Mouse (Mus musculus) spleen, adult 2 months (tissue): ENCODE measurements around the gene Scn4a.
"Not testable (repeated sequence)": the region's sequence is repeated elsewhere in the genome, so short reads cannot be mapped to it uniquely, and the experiment has no call there.

Source experiments
- CTCF ChIP-seq: fragments of 200-500 bp; IDR thresholded peaks from 2 replicates; pipeline ENCODE4 v1.5.1; 2011; ENCODE audit warnings: mild to moderate bottlenecking, inconsistent platforms; ENCODE audit not compliant: insufficient read depth, insufficient read length, insufficient replicate concordance; ENCODE audit errors: extremely low read depth
- POLR2A ChIP-seq: fragments of 200-500 bp; IDR thresholded peaks from 2 replicates; pipeline ENCODE4 v1.6.1; 2011; ENCODE audit warnings: low read depth, low read length, inconsistent platforms

DNA sequence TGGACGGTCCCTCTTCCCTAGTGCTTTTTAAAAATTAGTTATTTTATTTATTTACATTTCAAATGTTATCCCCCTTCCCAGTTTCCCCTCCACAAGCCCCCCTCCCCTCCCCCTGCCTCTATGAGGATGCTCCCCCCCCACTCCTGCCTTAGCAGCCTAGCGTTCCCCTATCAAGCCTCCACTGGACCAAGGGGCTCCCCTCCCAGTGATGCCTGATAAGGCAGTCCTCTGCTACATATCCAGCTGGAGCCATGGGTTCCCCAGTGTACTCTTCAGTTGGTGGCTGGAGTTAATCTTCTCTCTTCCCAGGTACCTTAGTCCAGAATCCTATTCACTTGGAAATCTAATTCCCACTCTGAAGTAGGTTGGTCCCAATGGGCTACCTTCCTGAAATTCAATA, 41.0 kb upstream of the Scn4a start:
- not testable (repeated sequence) for TF ChIP-seq CTCF, POLR2A
